In genomic region chr10:128747646-128748251, GRCm38 (mm10) we compare ENCODE assay signal across 8 mouse cellular contexts. TPM values are rescaled to one million over a fixed set of nuclear protein-coding genes. Genes with fewer than 3 reads are reported as not detected.
DNase-seq lines count a peak whose midpoint lies in the region; ATAC-seq lines count a peak whose summit lies in the region.

Gene Pym1 (plus strand): TSS chr10:128747889.

- peaks cover 21% of the 10 kb centered on the region; the same call in 1 of the 2 replicates for H3K4me1 ChIP-seq in embryonic facial prominence, embryonic 14.5 days (ENCODE audit: control insufficient read depth, insufficient read depth, low read length)
- peaks cover 32% of the 10 kb centered on the region for H3K4me1 ChIP-seq in limb, embryonic 13.5 days
- peaks cover 46% of the 10 kb centered on the region for H3K4me1 ChIP-seq in midbrain, embryonic 15.5 days

- peak within 1 kb of the TSS; percentile 88 for H3K9ac ChIP-seq in embryonic facial prominence, embryonic 14.5 days (ENCODE audit: low read depth, low read length)
- H3K9ac ChIP-seq in limb, embryonic 13.5 days: peak within 1 kb of the TSS; percentile 86
- H3K9ac ChIP-seq in midbrain, embryonic 15.5 days: peak within 1 kb of the TSS; percentile 84

- 2% methylated on average over 23 of the region's 36 CpGs for WGBS in embryonic facial prominence, embryonic 14.5 days
- under 1% methylated on average over 36 of the region's 36 CpGs for WGBS in limb, embryonic 13.5 days
- WGBS in midbrain, embryonic 15.5 days: under 1% methylated on average over 36 of the region's 36 CpGs

- no peaks in the 10 kb centered on the region for H3K9me3 ChIP-seq in embryonic facial prominence, embryonic 14.5 days (ENCODE audit: control insufficient read depth, low read length)
- no peaks in the 10 kb centered on the region for H3K9me3 ChIP-seq in limb, embryonic 13.5 days
- no peaks in the 10 kb centered on the region for H3K9me3 ChIP-seq in midbrain, embryonic 15.5 days

- peak within 1 kb of the TSS; percentile 96 for H3K27ac ChIP-seq in embryonic facial prominence, embryonic 14.5 days (replicated peaks; ENCODE audit: low read depth, low read length)
- peak within 1 kb of the TSS; percentile 97 for H3K27ac ChIP-seq in limb, embryonic 13.5 days
- H3K27ac ChIP-seq in midbrain, embryonic 15.5 days: peak within 1 kb of the TSS; percentile 91

- DNase-seq in 416B (ENCODE audit: low read depth): peak; percentile 95
- DNase-seq in adrenal gland, postnatal 14 days: peak; percentile 91
- peak; percentile 92 for DNase-seq in embryonic facial prominence, embryonic 14.5 days (ENCODE audit: low spot score)
- DNase-seq in heart, adult 8-10 months (ENCODE audit: low spot score): peak; percentile 86
- DNase-seq in kidney, adult 9 months: peak; percentile 94
- peak; percentile 81 to 88 for DNase-seq in spleen, postnatal 4 days (ENCODE audit: low spot score in 2 of 2)

- ATAC-seq in embryonic facial prominence, embryonic 14.5 days (ENCODE audit: low read depth): peak; percentile 73
- peak; percentile 59 for ATAC-seq in limb, embryonic 13.5 days (ENCODE audit: low FRiP score, low read depth)
- ATAC-seq in midbrain, embryonic 15.5 days (replicated peaks): peak; percentile 56

- H3K36me3 ChIP-seq in embryonic facial prominence, embryonic 14.5 days (ENCODE audit: control insufficient read depth, insufficient read depth, low read length): peaks cover 6% of the 10 kb centered on the region; the same call in 1 of the 2 replicates
- H3K36me3 ChIP-seq in limb, embryonic 13.5 days: peaks cover 8% of the 10 kb centered on the region
- no peaks in the 10 kb centered on the region for H3K36me3 ChIP-seq in midbrain, embryonic 15.5 days (replicated peaks)

- H3K4me3 ChIP-seq in embryonic facial prominence, embryonic 14.5 days (ENCODE audit: low read depth, low read length): peak within 1 kb of the TSS; percentile 58
- H3K4me3 ChIP-seq in limb, embryonic 13.5 days: peak within 1 kb of the TSS; percentile 73
- peak within 1 kb of the TSS; percentile 70 for H3K4me3 ChIP-seq in midbrain, embryonic 15.5 days

- no peaks in the 10 kb centered on the region for H3K27me3 ChIP-seq in embryonic facial prominence, embryonic 14.5 days (replicated peaks; ENCODE audit: control insufficient read depth, insufficient read depth, low read length)
- H3K27me3 ChIP-seq in limb, embryonic 13.5 days: peaks cover 5% of the 10 kb centered on the region
- H3K27me3 ChIP-seq in midbrain, embryonic 15.5 days (replicated peaks): peaks cover 22% of the 10 kb centered on the region

- H3K4me2 ChIP-seq in embryonic facial prominence, embryonic 14.5 days (ENCODE audit: low read depth, low read length): peak within 1 kb of the TSS; percentile 90
- H3K4me2 ChIP-seq in limb, embryonic 13.5 days (replicated peaks): peak within 1 kb of the TSS; percentile 88
- H3K4me2 ChIP-seq in midbrain, embryonic 15.5 days: peak within 1 kb of the TSS; percentile 95

RNA-seq across cellular contexts. Expression of gene Pym1, which starts in this region (rescaled TPM):
- 22.3 and 29.1 TPM in 2 replicates for total RNA-seq in adrenal gland, postnatal 14 days (2021)
- 27.1 and 34.7 TPM in 2 replicates for polyA plus RNA-seq in embryonic facial prominence, embryonic 14.5 days (2014; fragmentation: Nextera tagmentation; extraction: Ambion mirVana)
- 10 to 100 TPM in 1 of 4 experiments, 1 to 10 TPM in 3; 7.9 to 11.1 (median 9.4) TPM for total RNA-seq in heart, adult 8-10 months (2022)
- 44.0 and 47.9 TPM in 2 replicates for polyA plus RNA-seq in limb, embryonic 13.5 days (2015; fragmentation: Nextera tagmentation; extraction: Ambion mirVana)
- polyA plus RNA-seq in midbrain, embryonic 15.5 days (2015; fragmentation: Nextera tagmentation; extraction: Ambion mirVana): 45.8 and 47.6 TPM in 2 replicates

Comparison
In these comparisons a context has a peak if more than half of its experiments do, and no peak if none do; other contexts are left out.
1. Peak in every context shown above with its lines: DNase-seq, ATAC-seq, H3K4me3 ChIP-seq and H3K27ac ChIP-seq.